Mouse (Mus musculus) lung, postnatal 0 days (tissue): ENCODE measurements around the gene Slc30a5.

ENCODE experiments used
- CTCF ChIP-seq: IDR thresholded peaks from 2 replicates; pipeline ENCODE4 v1.5.1; 2016; ENCODE audit warnings: antibody characterized with exemption, mild to moderate bottlenecking
- EP300 ChIP-seq: IDR thresholded peaks from 2 replicates; pipeline ENCODE4 v1.6.1; 2016; ENCODE audit warnings: antibody characterized with exemption, mild to moderate bottlenecking, control low read depth

- TF ChIP-seq CTCF (no peak), EP300 (no peak)
Observed at GRCm38 (mm10) chr13:100831123-100831522, 2.1 kb downstream of the Slc30a5 start.
